Comparison of ENCODE assay signal across 25 mouse cellular contexts in the genomic region with DNA sequence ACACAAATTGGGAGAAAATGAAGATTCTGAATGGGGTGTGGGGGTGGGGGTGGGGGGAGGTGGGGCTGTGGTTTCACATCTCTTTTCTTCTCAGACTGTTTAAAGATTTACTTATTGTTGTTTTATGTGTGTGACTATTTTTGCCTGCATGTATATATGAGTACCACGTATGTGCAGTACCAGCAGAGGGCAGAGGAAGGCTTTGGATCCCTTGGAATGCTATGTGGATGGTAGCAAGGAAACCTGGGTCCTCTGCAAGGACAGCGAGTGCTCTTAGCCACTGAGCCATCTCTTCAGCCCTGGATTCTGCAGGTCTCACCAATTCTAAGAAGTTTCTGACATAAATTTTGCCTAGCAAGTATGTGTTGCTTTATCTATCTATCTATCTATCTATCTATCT. TPM values are rescaled to one million over a fixed set of nuclear protein-coding genes. Genes with fewer than 3 reads are reported as not detected.
DNase-seq lines count a peak whose midpoint lies in the region; ATAC-seq and TF ChIP-seq lines count a peak whose summit lies in the region.
"Had no signal": no experiment of that assay in that cellular context is flagged by ENCODE, and none has a peak within 500 bp of the region (broad histone marks: within the 10 kb centered on the region; RNA-seq: fewer than 3 reads in every experiment).

No protein-coding gene starts in this region.

- WGBS in hindbrain, postnatal 0 days = 83% methylated on average over 2 of the region's 2 CpGs
- WGBS in hindbrain, embryonic 10.5 days = 87% methylated on average over 2 of the region's 2 CpGs
- 64% methylated on average over 2 of the region's 2 CpGs for WGBS in lung, adult 2 months

- no peak overlapping the region for H3K27ac ChIP-seq in hindbrain, postnatal 0 days
- H3K27ac ChIP-seq in hindbrain, embryonic 10.5 days = no peak overlapping the region
- H3K27ac ChIP-seq: forebrain, embryonic 10.5 days; heart, embryonic 13.5 days; hindbrain, embryonic 14.5 days; limb, embryonic 10.5 days had no signal

- no peak overlapping the region for H3K4me3 ChIP-seq in hindbrain, postnatal 0 days (ENCODE audit: low read length)
- no peak overlapping the region for H3K4me3 ChIP-seq in hindbrain, embryonic 10.5 days
- H3K4me3 ChIP-seq in lung, adult 2 months (replicated peaks; ENCODE audit: extremely low read depth, low read depth, low read length) = no peak overlapping the region
- H3K4me3 ChIP-seq: forebrain, embryonic 10.5 days; heart, embryonic 13.5 days; limb, embryonic 10.5 days had no signal

- no peak for TF ChIP-seq POLR2A in lung, adult 2 months (IDR thresholded peaks at IDR 0.05; ENCODE audit: borderline replicate concordance, extremely low read depth, low read depth, low read length)

- no peaks in the 10 kb centered on the region for H3K27me3 ChIP-seq in hindbrain, postnatal 0 days (ENCODE audit: insufficient read depth, low read length)
- no peaks in the 10 kb centered on the region for H3K27me3 ChIP-seq in hindbrain, embryonic 10.5 days (ENCODE audit: insufficient read depth, poor library complexity, severe bottlenecking)

- no peak overlapping the region for H3K9ac ChIP-seq in hindbrain, postnatal 0 days (replicated peaks; ENCODE audit: low read length)
- H3K9ac ChIP-seq: heart, embryonic 13.5 days; hindbrain, embryonic 14.5 days had no signal

- no peak for ATAC-seq in hindbrain, postnatal 0 days
- ATAC-seq: activated CD4-positive, CD25-positive, alpha-beta regulatory T cell, adult 4 months; intestine, embryonic 16.5 days; midbrain, embryonic 16.5 days had no signal

- H3K9me3 ChIP-seq in hindbrain, postnatal 0 days (ENCODE audit: low read length) = no peaks in the 10 kb centered on the region
- no peaks in the 10 kb centered on the region for H3K9me3 ChIP-seq in hindbrain, embryonic 10.5 days
- H3K9me3 ChIP-seq: forebrain, embryonic 10.5 days; heart, embryonic 13.5 days; limb, embryonic 10.5 days had no signal

- no peaks in the 10 kb centered on the region for H3K4me1 ChIP-seq in hindbrain, postnatal 0 days (ENCODE audit: insufficient read depth, low read length)
- no peaks in the 10 kb centered on the region for H3K4me1 ChIP-seq in hindbrain, embryonic 10.5 days (replicated peaks)
- no peaks in the 10 kb centered on the region for H3K4me1 ChIP-seq in lung, adult 2 months (ENCODE audit: control insufficient read depth, insufficient read depth, low read length)
- H3K4me1 ChIP-seq: forebrain, embryonic 10.5 days; heart, embryonic 13.5 days; limb, embryonic 10.5 days had no signal

- no peaks in the 10 kb centered on the region for H3K36me3 ChIP-seq in hindbrain, postnatal 0 days (ENCODE audit: insufficient read depth, low read length)
- H3K36me3 ChIP-seq in hindbrain, embryonic 10.5 days = no peaks in the 10 kb centered on the region
- H3K36me3 ChIP-seq: forebrain, embryonic 10.5 days; heart, embryonic 13.5 days; limb, embryonic 10.5 days had no signal

- no peak overlapping the region for H3K4me2 ChIP-seq in hindbrain, postnatal 0 days (ENCODE audit: low read depth, low read length)
- H3K4me2 ChIP-seq: heart, embryonic 13.5 days; hindbrain, embryonic 14.5 days had no signal

- DNase-seq in cerebellum, adult 9-10 months = peak; percentile 28
- no peak for DNase-seq in cerebellum, adult 11-12 months
- no peak for DNase-seq in hindbrain, postnatal 0 days (ENCODE audit: low spot score)
- DNase-seq in hindbrain, embryonic 10.5 days (ENCODE audit: low spot score) = no peak
- no peak for DNase-seq in lung, adult 2 months
- no peak for DNase-seq in lung, postnatal 14 days
- DNase-seq in lung, postnatal 10 days = peak; percentile 26
- DNase-seq in yolk sac, embryonic 10.5 days (ENCODE audit: low spot score) = no peak
- DNase-seq: adrenal gland, postnatal 10 days; cerebellum, adult 11 months; kidney, postnatal 10 days; thymus, postnatal 14 days had no signal

- peak; percentile 52 for TF ChIP-seq CTCF in hindbrain, postnatal 0 days (IDR thresholded peaks at IDR 0.05; ENCODE audit: low read depth)
- peak; percentile 7; the same call in 1 of the 2 replicates for TF ChIP-seq CTCF in lung, adult 2 months (IDR thresholded peaks at IDR 0.05; ENCODE audit: insufficient read depth, low read length)

RNA-seq across cellular contexts. Expression of gene Ppp4r4, which starts 32.8 kb away (rescaled TPM):
- total RNA-seq in hindbrain, postnatal 0 days (2014; rRNA removed) = 6.6 and 6.7 TPM in 2 replicates
- 3.0 and 3.6 TPM in 2 replicates for polyA plus RNA-seq in hindbrain, postnatal 0 days (2015; fragmentation: Nextera tagmentation; extraction: Ambion mirVana)
- 1.7 and 2.2 TPM in 2 replicates for polyA plus RNA-seq in hindbrain, embryonic 10.5 days (2016; fragmentation: Nextera tagmentation; extraction: Ambion mirVana)
- polyA plus RNA-seq in lung, adult 2 months (2012; rRNA removed) = 3.1 and 4.3 TPM in 2 replicates

RNA-seq across cellular contexts. Expression of gene Ifi27l2b, which starts 42.2 kb away (rescaled TPM):
- total RNA-seq in hindbrain, postnatal 0 days (2014; rRNA removed) = not detected in 2 replicates
- polyA plus RNA-seq in hindbrain, postnatal 0 days (2015; fragmentation: Nextera tagmentation; extraction: Ambion mirVana) = not detected in 2 replicates
- polyA plus RNA-seq in hindbrain, embryonic 10.5 days (2016; fragmentation: Nextera tagmentation; extraction: Ambion mirVana) = not detected in 2 replicates
- polyA plus RNA-seq in lung, adult 2 months (2012; rRNA removed) = 0.11 and 0.34 TPM in 2 replicates
- total RNA-seq: adrenal gland, postnatal 10 days; gastrocnemius, postnatal 4 days; left cerebral cortex, adult 18-20 months; megakaryocyte-erythroid progenitor cell, adult 5-6 weeks; neutrophil, adult 5-6 weeks had no signal
- polyA plus RNA-seq: activated CD4-positive, CD25-positive, alpha-beta regulatory T cell, adult 4 months; forebrain, embryonic 10.5 days; frontal cortex, adult 2 months; heart, embryonic 13.5 days; hindbrain, embryonic 14.5 days; limb, embryonic 10.5 days; lung, embryonic 16.5 days; midbrain, embryonic 16.5 days had no signal

RNA-seq across cellular contexts. Expression of gene Ifi27l2a, which starts 55.8 kb away (rescaled TPM):
- total RNA-seq in hindbrain, postnatal 0 days (2014; rRNA removed) = 3.2 TPM in 1 of 2 replicates, not detected in the other
- polyA plus RNA-seq in hindbrain, postnatal 0 days (2015; fragmentation: Nextera tagmentation; extraction: Ambion mirVana) = 13.1 and 13.5 TPM in 2 replicates
- 0.54 and 1.9 TPM in 2 replicates for polyA plus RNA-seq in hindbrain, embryonic 10.5 days (2016; fragmentation: Nextera tagmentation; extraction: Ambion mirVana)
- 319 and 789 TPM in 2 replicates for polyA plus RNA-seq in lung, adult 2 months (2012; rRNA removed)

Comparison
In these comparisons a context has a peak if more than half of its experiments do, and no peak if none do; other contexts are left out.
1. DNase-seq: peak in cerebellum, adult 9-10 months (single experiment) and lung, postnatal 10 days (single experiment); none in cerebellum, adult 11-12 months (single experiment), hindbrain, postnatal 0 days (single experiment), hindbrain, embryonic 10.5 days (single experiment), lung, adult 2 months (single experiment), lung, postnatal 14 days (single experiment) and yolk sac, embryonic 10.5 days (single experiment).
2. RNA of gene Ifi27l2a, which starts 55.8 kb away (polyA plus RNA-seq): 319 to 789 TPM in lung, adult 2 months; 13.1 to 13.5 TPM in hindbrain, postnatal 0 days and 0.54 to 1.9 TPM in hindbrain, embryonic 10.5 days; every median in the first group is over 10 times any median in the second.